Mouse (Mus musculus) B cell, adult 62 days (primary cell): ENCODE data around the gene Olfr1509. TPM values are rescaled to one million over a fixed set of nuclear protein-coding genes. Genes with fewer than 3 reads are reported as not detected.

Experiments
- total RNA-seq: library from RNA; stranded (reverse); gene quantifications from 4 replicates; pipeline ENCODE4 v1.2.4, GENCODE M21; 2023

Gene Olfr1509
- total RNA-seq = not detected in 4 replicates

GRCm38 (mm10) chr14:52442690-52443089 lies at the start of gene Olfr1509:
Gene Olfr1509 (plus strand): TSS chr14:52442990.

GRCm38 (mm10) chr14:52397279-52397678 lies 45.5 kb upstream of the Olfr1509 start, which contains the start of gene Olfr1511:
Gene Olfr1511 (minus strand): TSS chr14:52397379.

GRCm38 (mm10) chr14:52414273-52414672 lies 28.5 kb upstream of the Olfr1509 start, which contains the start of gene Olfr1510:
Gene Olfr1510 (minus strand): TSS chr14:52414373.

GRCm38 (mm10) chr14:52467395-52467794 lies 24.6 kb downstream of the Olfr1509 start, which contains the start of gene Olfr1508:
Gene Olfr1508 (minus strand): TSS chr14:52467495.

GRCm38 (mm10) chr14:52495516-52495915 lies 52.7 kb downstream of the Olfr1509 start, which contains the start of gene Olfr1507:
Gene Olfr1507 (minus strand): TSS chr14:52495749.

Other genes with a start within 250 kb of the Olfr1509 start
- 66.0 to 72.9 TPM (median 70.2 TPM) in 4 replicates for gene Supt16, start 245.6 kb upstream of the Olfr1509 start, total RNA-seq
- 267 to 322 TPM (median 286 TPM) in 4 replicates for gene Chd8, start 185.2 kb upstream of the Olfr1509 start, total RNA-seq
- gene Tox4, start 163.8 kb upstream of the Olfr1509 start, total RNA-seq = 115 to 127 TPM (median 121 TPM) in 4 replicates
- gene Rab2b, start 163.4 kb upstream of the Olfr1509 start, total RNA-seq = 16.9 to 24.1 TPM (median 23.4 TPM) in 4 replicates
- 58.5 to 60.9 TPM (median 60.0 TPM) in 4 replicates for gene Mettl3, start 137.9 kb upstream of the Olfr1509 start, total RNA-seq
- 0.12 to 0.21 TPM (median 0.15 TPM) in 3 of 4 replicates, not detected in the other for gene Sall2, start 114.2 kb upstream of the Olfr1509 start, total RNA-seq
- not detected in 4 replicates for gene Olfr1513, start 86.6 kb upstream of the Olfr1509 start, total RNA-seq
- gene Olfr1512, start 63.8 kb upstream of the Olfr1509 start, total RNA-seq = not detected in 4 replicates
- not detected in 4 replicates for gene Olfr1511, start 45.6 kb upstream of the Olfr1509 start, total RNA-seq
- gene Olfr1510, start 28.6 kb upstream of the Olfr1509 start, total RNA-seq = not detected in 4 replicates
- not detected in 4 replicates for gene Olfr1508, start 24.5 kb downstream of the Olfr1509 start, total RNA-seq
- not detected in 4 replicates for gene Olfr1507, start 52.8 kb downstream of the Olfr1509 start, total RNA-seq